Mouse (Mus musculus): ENCODE measurements around the gene Creld2. TPM values are rescaled to one million over a fixed set of nuclear protein-coding genes. Genes with fewer than 3 reads are reported as not detected.

Gene Creld2
- polyA plus RNA-seq, 1 experiment from 2014 or later: 97.9 TPM

GRCm38 (mm10) chr15:88844966-88845365, 25.5 kb downstream of the Creld2 start:
- H3K27ac ChIP-seq (ENCODE audit: low read depth): no peak overlapping the region
- H3K36me3 ChIP-seq (ENCODE audit: insufficient read depth): no peaks in the 10 kb centered on the region

GRCm38 (mm10) chr15:88848661-88849060, 29.2 kb downstream of the Creld2 start:
- H3K36me3 ChIP-seq (ENCODE audit: insufficient read depth): no peaks in the 10 kb centered on the region
- peaks cover 9% of the 10 kb centered on the region; the same call in 1 of the 2 replicates for H3K4me1 ChIP-seq (ENCODE audit: insufficient read depth)
- no peak overlapping the region for H3K9ac ChIP-seq
- no peaks in the 10 kb centered on the region for H3K9me3 ChIP-seq (ENCODE audit: low read depth, low read length)
- no peak overlapping the region for H3K27ac ChIP-seq (ENCODE audit: low read depth)
- ATAC-seq (ENCODE audit: insufficient read depth): no peak
- WGBS: 95% methylated on average over 1 of the region's 1 CpGs
- no peak overlapping the region for H3K4me2 ChIP-seq
- DNase-seq: no peak
- H3K27me3 ChIP-seq (ENCODE audit: insufficient read depth, low read length): no peaks in the 10 kb centered on the region
- no peak overlapping the region for H3K4me3 ChIP-seq (ENCODE audit: low read depth, low read length)
- TF ChIP-seq CTCF (IDR thresholded peaks at IDR 0.05; ENCODE audit: low read depth): no peak

More at GRCm38 (mm10) chr15:88844966-88845365, 25.5 kb downstream of the Creld2 start:
- H3K9ac ChIP-seq: no peak overlapping the region
- TF ChIP-seq CTCF (IDR thresholded peaks at IDR 0.05; ENCODE audit: low read depth): no peak
- no peaks in the 10 kb centered on the region for H3K9me3 ChIP-seq (ENCODE audit: low read depth, low read length)
- H3K4me1 ChIP-seq (ENCODE audit: insufficient read depth): no peaks in the 10 kb centered on the region
- no peak overlapping the region for H3K4me2 ChIP-seq
- DNase-seq: no peak
- ATAC-seq (ENCODE audit: insufficient read depth): no peak
- H3K27me3 ChIP-seq (ENCODE audit: insufficient read depth, low read length): no peaks in the 10 kb centered on the region
- H3K4me3 ChIP-seq (ENCODE audit: low read depth, low read length): no peak overlapping the region
- WGBS: 84% methylated on average over 7 of the region's 7 CpGs

- no peaks in the 10 kb centered on the region for H3K9me3 ChIP-seq (ENCODE audit: low read depth, low read length)
- no peak for ATAC-seq (ENCODE audit: insufficient read depth)
- WGBS: 89% methylated on average over 2 of the region's 2 CpGs
These were observed 30.2 kb downstream of the Creld2 start for GRCm38 (mm10) chr15:88849621-88850020.

GRCm38 (mm10) chr15:88850146-88850826, 30.8 kb downstream of the Creld2 start:
- H3K36me3 ChIP-seq (ENCODE audit: insufficient read depth): no peaks in the 10 kb centered on the region
- no peak overlapping the region for H3K4me2 ChIP-seq
- no peak overlapping the region for H3K9ac ChIP-seq
- H3K27ac ChIP-seq (ENCODE audit: low read depth): peak overlapping the region; percentile 84
- H3K27me3 ChIP-seq (ENCODE audit: insufficient read depth, low read length): no peaks in the 10 kb centered on the region
- 39% methylated on average over 10 of the region's 10 CpGs for WGBS
- TF ChIP-seq CTCF (IDR thresholded peaks at IDR 0.05; ENCODE audit: low read depth): no peak
- DNase-seq (peak; percentile 67), ATAC-seq (ENCODE audit: insufficient read depth) (peak; percentile 71)
- H3K4me3 ChIP-seq (ENCODE audit: low read depth, low read length): no peak overlapping the region
- H3K4me1 ChIP-seq (ENCODE audit: insufficient read depth): peaks cover 22% of the 10 kb centered on the region
- H3K9me3 ChIP-seq (ENCODE audit: low read depth, low read length): no peaks in the 10 kb centered on the region

More at GRCm38 (mm10) chr15:88849621-88850020, 30.2 kb downstream of the Creld2 start:
- no peak overlapping the region for H3K27ac ChIP-seq (ENCODE audit: low read depth)
- peaks cover 15% of the 10 kb centered on the region for H3K4me1 ChIP-seq (ENCODE audit: insufficient read depth)
- no peak overlapping the region for H3K9ac ChIP-seq
- DNase-seq: no peak
- no peak overlapping the region for H3K4me3 ChIP-seq (ENCODE audit: low read depth, low read length)
- no peaks in the 10 kb centered on the region for H3K27me3 ChIP-seq (ENCODE audit: insufficient read depth, low read length)
- no peak for TF ChIP-seq CTCF (IDR thresholded peaks at IDR 0.05; ENCODE audit: low read depth)
- no peaks in the 10 kb centered on the region for H3K36me3 ChIP-seq (ENCODE audit: insufficient read depth)
- H3K4me2 ChIP-seq: no peak overlapping the region

DNA sequence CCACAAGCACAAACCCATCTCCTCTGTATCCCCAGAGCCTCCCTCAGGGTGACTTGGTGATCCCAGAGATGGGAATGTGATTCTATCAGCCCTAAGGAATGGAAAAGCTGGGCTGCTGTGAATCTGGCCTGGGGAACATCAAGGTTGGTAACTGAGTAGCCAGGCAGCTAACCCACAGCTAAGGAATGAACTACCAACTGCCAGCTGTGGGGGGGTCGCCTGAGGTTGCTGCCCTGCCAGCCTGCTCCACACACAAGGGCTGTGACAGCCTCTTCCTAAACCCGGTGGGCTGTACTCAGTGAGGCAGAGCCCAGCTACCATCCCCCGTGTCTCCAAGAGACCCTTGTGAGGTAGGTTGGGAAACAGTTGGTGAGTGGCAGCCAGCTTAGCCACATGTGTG, 31.6 kb downstream of the Creld2 start:
- no peaks in the 10 kb centered on the region for H3K9me3 ChIP-seq (ENCODE audit: low read depth, low read length)
- DNase-seq (no peak), ATAC-seq (ENCODE audit: insufficient read depth) (peak; percentile 20; the same call in 1 of the 2 replicates)
- H3K27me3 ChIP-seq (ENCODE audit: insufficient read depth, low read length): no peaks in the 10 kb centered on the region
- H3K9ac ChIP-seq: no peak overlapping the region
- no peak overlapping the region for H3K4me3 ChIP-seq (ENCODE audit: low read depth, low read length)
- peak overlapping the region; percentile 7; the same call in 1 of the 2 replicates for H3K4me2 ChIP-seq
- TF ChIP-seq CTCF (IDR thresholded peaks at IDR 0.05; ENCODE audit: low read depth): no peak
- H3K4me1 ChIP-seq (ENCODE audit: insufficient read depth): peaks cover 23% of the 10 kb centered on the region
- no peaks in the 10 kb centered on the region for H3K36me3 ChIP-seq (ENCODE audit: insufficient read depth)
- H3K27ac ChIP-seq (ENCODE audit: low read depth): peak overlapping the region; percentile 84
- WGBS: 27% methylated on average over 3 of the region's 3 CpGs

DNA sequence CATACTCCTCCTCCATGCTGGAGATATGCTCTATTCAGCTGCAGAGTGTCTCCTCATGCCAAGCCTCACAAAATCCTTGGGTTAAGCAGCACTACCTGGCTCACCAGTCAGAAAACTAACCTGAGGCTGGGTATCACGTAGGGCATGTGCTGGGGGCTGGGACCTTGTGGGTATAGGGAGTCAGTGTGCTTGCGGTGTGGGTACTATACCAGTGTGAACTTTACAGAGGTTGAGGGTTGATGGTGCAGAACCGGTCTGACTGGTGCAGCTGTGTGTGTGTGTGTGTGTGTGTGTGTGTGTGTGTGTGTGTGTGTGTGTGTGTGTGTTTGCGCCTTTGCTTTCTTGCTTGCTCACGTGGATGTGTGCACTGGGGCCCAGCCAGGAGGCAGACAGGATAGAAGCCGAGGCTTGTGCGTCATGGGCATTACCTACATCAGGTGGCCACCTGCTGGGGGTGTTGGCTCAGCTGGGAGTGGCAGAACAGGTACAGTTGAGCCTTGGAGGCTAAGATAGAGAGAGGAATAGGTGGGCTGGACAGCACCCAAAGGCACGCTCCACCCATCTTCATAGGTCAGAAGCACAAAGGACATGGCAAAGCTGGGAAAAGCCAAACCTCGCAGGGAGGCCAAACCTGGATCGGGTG, 32.2 kb downstream of the Creld2 start:
- no peaks in the 10 kb centered on the region for H3K27me3 ChIP-seq (ENCODE audit: insufficient read depth, low read length)
- H3K4me1 ChIP-seq (ENCODE audit: insufficient read depth): peaks cover 23% of the 10 kb centered on the region
- no peaks in the 10 kb centered on the region for H3K36me3 ChIP-seq (ENCODE audit: insufficient read depth)
- H3K9me3 ChIP-seq (ENCODE audit: low read depth, low read length): no peaks in the 10 kb centered on the region
- H3K4me3 ChIP-seq (ENCODE audit: low read depth, low read length): no peak overlapping the region
- DNase-seq (peak; percentile 57), ATAC-seq (ENCODE audit: insufficient read depth) (peak; percentile 73)
- TF ChIP-seq CTCF (IDR thresholded peaks at IDR 0.05; ENCODE audit: low read depth): peak; percentile 28
- peak overlapping the region; percentile 84 for H3K27ac ChIP-seq (ENCODE audit: low read depth)
- no peak overlapping the region for H3K9ac ChIP-seq
- peak overlapping the region; percentile 7; the same call in 1 of the 2 replicates for H3K4me2 ChIP-seq
- 61% methylated on average over 10 of the region's 10 CpGs for WGBS

- TF ChIP-seq CTCF (IDR thresholded peaks at IDR 0.05; ENCODE audit: low read depth): no peak
- no peak overlapping the region for H3K4me2 ChIP-seq
- H3K27ac ChIP-seq (ENCODE audit: low read depth): no peak overlapping the region
- no peak overlapping the region for H3K9ac ChIP-seq
- H3K4me3 ChIP-seq (ENCODE audit: low read depth, low read length): no peak overlapping the region
- no peaks in the 10 kb centered on the region for H3K9me3 ChIP-seq (ENCODE audit: low read depth, low read length)
- DNase-seq (no peak), ATAC-seq (ENCODE audit: insufficient read depth) (no peak)
- no peaks in the 10 kb centered on the region for H3K27me3 ChIP-seq (ENCODE audit: insufficient read depth, low read length)
- peaks cover 23% of the 10 kb centered on the region for H3K4me1 ChIP-seq (ENCODE audit: insufficient read depth)
- 83% methylated on average over 9 of the region's 9 CpGs for WGBS
- H3K36me3 ChIP-seq (ENCODE audit: insufficient read depth): no peaks in the 10 kb centered on the region
These were observed 33.7 kb downstream of the Creld2 start for GRCm38 (mm10) chr15:88853106-88853505.
